Mouse (Mus musculus): ENCODE results near the gene Mrps10.

GRCm38 (mm10) chr17:47328552-47329343, 39.9 kb upstream of the Mrps10 start:
- no peak for TF ChIP-seq CTCF (IDR thresholded peaks at IDR 0.05; ENCODE audit: low read depth, low read length)
- TF ChIP-seq POLR2A (IDR thresholded peaks at IDR 0.05; ENCODE audit: extremely low read depth, insufficient read depth, low read length), result no peak
